Mouse (Mus musculus) kidney, embryonic 14.5 days (tissue): ENCODE results near the gene Fam186b. TPM values are rescaled to one million over a fixed set of nuclear protein-coding genes. Genes with fewer than 3 reads are reported as not detected.

ENCODE experiments used
- polyA plus RNA-seq: library from polyadenylated mRNA; unstranded; fragments of >200 nt; fragmentation: Nextera tagmentation; extraction: Ambion mirVana; gene quantifications from 2 replicates; pipeline ENCODE4 v1.2.1, GENCODE M21; 2014

The Fam186b gene
- polyA plus RNA-seq, 1 experiment from 2014 or later, result 0.22 TPM

Other genes starting within 250 kb of the Fam186b start
- 0.13 and 0.31 TPM in 2 replicates for gene Prph, start 240.7 kb downstream of the Fam186b start, polyA plus RNA-seq
- gene Troap, start 221.3 kb downstream of the Fam186b start, polyA plus RNA-seq, result 27.3 and 31.7 TPM in 2 replicates
- gene C1ql4, start 208.1 kb downstream of the Fam186b start, polyA plus RNA-seq, result 0.43 and 1.3 TPM in 2 replicates
- 5.4 and 7.1 TPM in 2 replicates for gene Dnajc22, start 202.7 kb downstream of the Fam186b start, polyA plus RNA-seq
- gene Spats2, start 170.0 kb downstream of the Fam186b start, polyA plus RNA-seq, result 51.5 and 55.2 TPM in 2 replicates
- 0.46 and 1.4 TPM in 2 replicates for gene Kcnh3, start 71.0 kb downstream of the Fam186b start, polyA plus RNA-seq
- gene Mcrs1, start 43.9 kb downstream of the Fam186b start, polyA plus RNA-seq, result 180 and 182 TPM in 2 replicates
- gene Prpf40b, start 801 bp downstream of the Fam186b start, polyA plus RNA-seq, result 39.5 and 63.9 TPM in 2 replicates
- 15.0 and 27.9 TPM in 2 replicates for gene Fmnl3, start 74.6 kb upstream of the Fam186b start, polyA plus RNA-seq
- 321 and 409 TPM in 2 replicates for gene Tmbim6, start 97.0 kb upstream of the Fam186b start, polyA plus RNA-seq
- 9.3 and 11.8 TPM in 2 replicates for gene Nckap5l, start 161.9 kb upstream of the Fam186b start, polyA plus RNA-seq
- 13.2 and 16.9 TPM in 2 replicates for gene Bcdin3d, start 178.8 kb upstream of the Fam186b start, polyA plus RNA-seq
- not detected in 2 replicates for gene Faim2, start 232.3 kb upstream of the Fam186b start, polyA plus RNA-seq